Mouse (Mus musculus): ENCODE measurements around the gene 4933407L21Rik.
"Not testable (repeated sequence)": the region's sequence is repeated elsewhere in the genome, so short reads cannot be mapped to it uniquely, and the experiment has no call there.

The 4933407L21Rik gene

GRCm38 (mm10) chr1:85959129-85959888 lies 31.0 kb downstream of the 4933407L21Rik start:
- DNase-seq (ENCODE audit: low read depth, low spot score) = no peak

DNA sequence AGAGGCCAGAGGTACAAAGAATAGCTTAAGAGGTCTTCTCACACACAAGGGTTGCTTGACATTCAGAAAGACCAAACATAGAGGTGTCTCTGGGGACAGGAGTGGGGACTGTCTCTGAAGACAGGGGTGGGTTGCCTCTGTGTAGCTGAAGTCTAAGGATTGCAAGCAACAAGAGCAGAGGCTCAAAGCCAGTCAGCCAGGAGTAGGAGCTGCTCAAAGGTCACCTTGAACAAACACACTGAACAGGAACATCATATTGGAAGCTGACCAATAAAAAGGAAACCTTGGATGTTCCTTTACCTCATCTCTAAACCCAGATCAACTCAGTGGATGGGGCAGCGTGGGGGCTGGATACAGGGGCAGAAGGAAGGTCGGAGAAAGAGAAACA lies 31.6 kb downstream of the 4933407L21Rik start:
- DNase-seq (ENCODE audit: low read depth, low spot score) = no peak

GRCm38 (mm10) chr1:85960873-85961272 lies 32.6 kb downstream of the 4933407L21Rik start, which contains the start of gene Gpr55:
Gene Gpr55 (minus strand): TSS chr1:85961007.
- DNase-seq (ENCODE audit: low read depth, low spot score) = no peak

DNA sequence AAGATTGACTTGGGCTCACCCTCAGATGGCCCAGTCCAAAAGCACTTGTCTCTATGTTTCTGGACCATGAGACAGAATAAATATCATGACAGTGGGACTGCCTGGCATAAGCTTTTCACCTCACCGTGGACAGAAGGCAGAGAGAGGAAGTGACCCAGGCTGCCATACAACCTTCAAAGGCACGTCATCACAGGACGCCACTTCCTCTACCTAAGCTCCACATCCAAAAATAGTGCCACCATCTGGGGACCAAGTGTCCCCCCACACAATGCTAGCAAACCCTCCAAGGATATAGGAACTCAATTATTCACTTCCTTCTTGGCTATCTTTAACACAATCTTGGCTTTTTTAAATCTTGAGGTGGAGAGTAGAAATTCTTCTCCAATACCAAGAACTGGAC lies 33.8 kb downstream of the 4933407L21Rik start:
- no peak for DNase-seq (ENCODE audit: low read depth, low spot score)

GRCm38 (mm10) chr1:85965856-85966255 lies 37.6 kb downstream of the 4933407L21Rik start:
- DNase-seq (ENCODE audit: low read depth, low spot score) = no peak

GRCm38 (mm10) chr1:85969081-85969480 lies 40.8 kb downstream of the 4933407L21Rik start:
- DNase-seq (ENCODE audit: low read depth, low spot score) = no peak

DNA sequence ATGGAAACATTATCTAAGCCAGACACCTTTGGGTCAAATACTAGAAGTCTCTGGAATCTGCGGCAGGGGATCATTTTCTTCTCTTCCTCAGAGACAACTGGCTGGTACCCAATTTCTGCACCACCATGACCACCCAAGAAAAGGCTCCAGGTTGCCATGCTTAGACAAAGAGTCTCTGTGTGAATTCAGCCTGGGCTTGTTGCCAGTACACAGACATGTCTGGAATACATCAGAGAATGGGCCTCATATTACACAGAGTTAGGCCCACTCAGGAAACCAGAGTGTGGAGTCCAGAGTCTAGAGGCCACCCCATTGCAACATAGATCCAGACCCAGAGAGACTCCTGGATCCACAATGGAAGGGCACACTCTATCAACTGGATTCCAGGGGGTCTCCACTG lies 41.2 kb downstream of the 4933407L21Rik start:
- DNase-seq (ENCODE audit: low read depth, low spot score) = no peak

- DNase-seq (ENCODE audit: low read depth, low spot score) = no peak
Observed at GRCm38 (mm10) chr1:85971070-85971469, 42.8 kb downstream of the 4933407L21Rik start.

GRCm38 (mm10) chr1:85972341-85972740 lies 44.1 kb downstream of the 4933407L21Rik start:
- no peak for DNase-seq (ENCODE audit: low read depth, low spot score)

DNA sequence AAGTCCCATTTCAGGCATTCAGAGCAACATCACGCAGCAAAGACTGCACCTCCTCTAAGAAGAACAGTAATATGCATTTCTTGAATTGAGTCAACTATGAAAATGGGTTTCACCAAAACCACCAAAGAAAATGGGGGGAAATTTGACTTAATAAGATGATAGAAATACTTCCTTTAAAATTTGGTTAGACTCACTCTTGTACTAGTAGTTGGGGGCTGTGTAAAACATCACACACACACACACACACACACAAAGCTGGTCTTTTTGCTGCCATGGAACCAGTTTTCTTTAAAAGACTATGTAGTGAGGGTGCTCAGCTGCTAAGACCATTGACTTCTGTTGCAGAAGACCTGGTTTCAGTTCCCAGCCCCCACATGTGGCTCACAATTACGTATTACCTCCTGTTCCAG lies 45.2 kb downstream of the 4933407L21Rik start:
- DNase-seq (ENCODE audit: low read depth, low spot score) = no peak

DNA sequence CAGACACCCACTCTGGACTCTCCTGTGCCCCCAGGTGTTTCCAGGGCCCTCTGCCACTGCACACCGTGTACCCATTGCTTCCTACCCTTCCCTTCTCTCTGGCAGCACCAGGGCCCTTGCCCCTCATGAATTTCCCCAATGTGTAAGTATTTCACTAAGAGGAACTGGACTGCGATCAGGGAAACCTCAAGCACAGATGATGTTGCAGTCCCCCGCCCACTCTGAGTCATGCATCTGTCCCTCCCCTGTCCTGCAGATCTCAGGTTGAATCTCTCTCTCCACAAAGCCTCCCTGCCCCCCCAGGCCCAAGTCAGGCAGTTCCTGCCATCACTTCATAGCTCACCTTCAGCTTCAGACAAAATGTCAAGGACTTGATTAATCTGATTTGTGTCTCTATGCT lies 49.4 kb downstream of the 4933407L21Rik start:
- no peak for DNase-seq (ENCODE audit: low read depth, low spot score)

- DNase-seq (ENCODE audit: low read depth, low spot score) = no peak
Observed at GRCm38 (mm10) chr1:85981738-85982357, 53.6 kb downstream of the 4933407L21Rik start.

GRCm38 (mm10) chr1:85985784-85986183 lies 57.5 kb downstream of the 4933407L21Rik start:
- no peak for DNase-seq (ENCODE audit: low read depth, low spot score)

DNA sequence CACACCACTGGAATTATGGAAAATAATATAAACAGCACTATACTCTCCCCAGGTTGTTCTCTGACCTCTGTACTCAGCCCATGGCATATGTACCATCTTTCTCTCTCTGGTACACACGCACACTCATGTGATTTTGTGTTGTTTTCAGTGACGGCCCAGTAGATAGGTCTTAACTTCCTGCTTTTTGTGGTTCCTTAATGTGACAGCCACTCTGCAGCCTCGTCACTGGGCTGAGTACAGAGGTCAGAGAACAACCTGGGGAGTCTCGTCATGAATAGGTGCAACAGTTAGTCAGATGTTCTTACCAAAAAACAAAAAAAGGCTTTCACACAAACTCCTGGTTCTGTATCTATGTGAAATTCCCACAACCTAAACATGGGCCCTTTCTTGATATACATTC lies 60.1 kb downstream of the 4933407L21Rik start:
- DNase-seq (ENCODE audit: low read depth, low spot score) = no peak

DNA sequence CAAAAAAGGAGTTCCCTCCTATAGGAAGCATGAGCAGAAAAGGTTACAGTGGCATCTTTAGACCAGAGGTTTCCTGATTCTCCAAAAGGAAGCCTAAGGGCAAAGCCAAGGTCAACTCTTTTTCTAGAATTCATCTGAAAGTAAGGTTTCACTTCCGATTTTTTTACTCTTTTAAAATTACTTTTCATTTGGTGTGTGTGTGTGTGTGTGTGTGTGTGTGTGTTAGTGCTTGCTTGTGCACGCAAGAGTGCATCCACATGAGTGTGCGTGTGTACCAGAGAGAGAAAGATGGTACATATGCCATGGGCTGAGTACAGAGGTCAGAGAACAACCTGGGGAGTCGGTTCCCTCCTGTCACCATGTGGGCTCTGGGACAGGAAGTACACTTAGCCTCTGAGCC lies 60.6 kb downstream of the 4933407L21Rik start:
- not testable (repeated sequence) for DNase-seq (ENCODE audit: low read depth, low spot score)

All from telencephalon, adult 2 months (tissue).